Mouse (Mus musculus): ENCODE data around the gene Gorasp1.

GRCm38 (mm10) chr9:119895040-119895721 lies 42.2 kb downstream of the Gorasp1 start:
- TF ChIP-seq EP300 (IDR thresholded peaks at IDR 0.05; ENCODE audit: insufficient read depth, low read depth, low read length) (no peak), CTCF (IDR thresholded peaks at IDR 0.05) (no peak), POLR2A (IDR thresholded peaks at IDR 0.05; ENCODE audit: insufficient read depth, low read depth, low read length) (no peak)

All from heart, adult 2 months (tissue).